Mouse (Mus musculus) kidney, adult 2 months (tissue): ENCODE measurements around the gene Olfr378.

ENCODE experiments used
- CTCF ChIP-seq: fragments of 200-500 bp; conservative IDR thresholded peaks from 2 replicates; pipeline ENCODE4 v1.5.1; 2011; ENCODE audit warnings: low read depth, mild to moderate bottlenecking, control low read depth, low read length, moderate library complexity, mixed read lengths; ENCODE audit not compliant: insufficient read depth, insufficient read length
- POLR2A ChIP-seq: fragments of 200-500 bp; IDR thresholded peaks from one replicate; pipeline ENCODE4 v1.6.1; 2011; ENCODE audit warnings: low read depth, low read length, control low read depth

GRCm38 (mm10) chr11:73395374-73395773 is 32.9 kb downstream of the Olfr378 start:
- TF ChIP-seq CTCF (no peak), POLR2A (no peak)
